Mouse (Mus musculus): ENCODE measurements around the gene Mtmr3.

Mtmr3 gene

GRCm38 (mm10) chr11:4594608-4595500 is at the start of gene Mtmr3:
Gene Mtmr3, minus strand, starts transcription at chr11:4594863.
- peak; percentile 96 for DNase-seq

DNA sequence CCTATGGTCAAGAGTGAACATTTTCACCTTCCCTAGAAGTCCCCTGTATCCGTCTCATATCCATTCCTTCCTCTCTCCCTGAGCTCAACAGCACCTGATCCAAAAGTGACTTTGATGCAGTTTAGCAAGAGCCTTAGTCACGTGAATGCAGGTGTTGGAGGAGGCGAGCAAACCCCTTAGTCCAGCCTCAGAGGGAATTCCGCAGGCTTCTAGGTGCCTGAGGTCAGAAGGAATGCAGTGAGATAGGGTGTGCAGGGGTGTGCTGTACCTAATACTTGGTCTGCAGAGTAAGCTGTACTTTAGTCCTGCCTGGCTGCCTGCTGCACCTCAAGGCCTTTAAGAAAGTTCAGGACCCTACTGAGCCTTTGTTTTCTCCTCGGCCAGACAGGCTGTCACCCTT is 49.1 kb upstream of the Mtmr3 start:
- DNase-seq = no peak

DNA sequence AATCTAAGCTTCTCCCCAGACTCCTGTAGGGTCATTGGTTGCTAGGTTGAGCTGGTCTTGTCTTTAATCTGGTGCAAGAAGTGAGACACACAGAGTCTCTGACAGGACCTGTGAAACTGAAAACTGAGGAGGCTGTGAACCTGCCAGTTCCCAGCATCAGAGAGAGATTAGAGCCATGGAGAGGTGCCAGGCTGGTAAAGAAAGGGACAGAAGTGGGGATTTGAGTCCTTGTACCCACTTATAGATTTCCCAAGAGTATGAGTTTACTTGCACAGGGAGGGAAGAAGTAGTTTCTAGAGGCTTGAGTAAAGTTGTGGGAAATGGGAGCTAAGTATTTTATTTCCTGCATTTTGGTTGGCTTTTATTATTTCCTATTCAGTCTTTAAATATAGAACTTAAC is 46.5 kb upstream of the Mtmr3 start:
- DNase-seq = no peak

DNA sequence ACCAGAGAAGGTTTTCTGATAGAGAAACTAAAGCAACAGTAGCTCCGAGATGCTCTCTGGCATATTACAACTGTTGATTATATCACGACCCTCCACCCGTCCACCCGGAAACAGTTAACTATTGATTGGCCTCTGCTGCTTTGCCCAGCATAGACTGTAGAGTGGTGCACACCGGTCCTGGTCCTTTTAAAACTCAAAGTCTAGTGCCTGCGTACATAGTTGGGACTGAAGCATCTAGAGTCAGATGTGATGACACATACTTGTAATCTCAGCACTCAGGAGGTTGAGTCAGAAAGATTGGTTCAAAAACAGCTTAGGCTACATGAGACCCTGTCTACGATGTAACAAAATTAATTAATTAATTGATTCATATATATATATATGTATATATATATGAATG is 43.6 kb upstream of the Mtmr3 start:
- DNase-seq = no peak

DNA sequence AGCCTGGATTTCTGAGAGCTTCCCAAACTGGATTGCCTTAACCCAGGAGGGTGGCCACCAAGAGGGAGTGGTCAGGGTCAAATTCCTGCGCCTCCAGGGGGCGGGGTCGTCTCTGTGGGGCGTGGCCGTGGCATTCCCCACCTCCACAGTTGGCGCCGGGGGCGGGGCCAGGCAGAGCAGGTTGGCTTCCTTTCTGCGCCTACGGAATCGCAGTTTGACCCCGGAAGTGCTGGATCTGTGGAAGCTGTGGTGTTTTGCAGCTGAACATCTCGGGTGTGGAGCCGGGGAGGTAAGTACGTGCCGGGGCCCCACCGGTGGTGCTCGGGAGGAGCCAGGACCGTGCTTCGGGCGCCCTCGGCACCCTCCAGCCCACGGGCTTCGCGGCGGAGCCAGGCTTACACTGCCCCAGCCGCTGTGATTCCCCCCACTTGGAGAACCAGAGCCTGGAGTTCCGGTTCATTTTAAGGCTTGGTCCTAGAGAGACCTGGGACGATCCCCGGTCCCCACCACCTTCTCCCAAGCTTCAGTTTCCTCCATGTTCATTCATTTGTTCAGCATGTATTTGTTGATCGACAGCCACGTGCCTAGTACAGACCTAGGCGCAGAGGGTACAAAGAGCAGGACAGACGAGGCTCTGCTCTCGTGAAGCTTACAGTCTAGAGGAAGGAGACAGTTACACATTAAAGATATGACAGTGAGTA is 43.0 kb upstream of the Mtmr3 start, which contains the start of gene Ascc2:
TSS of gene Ascc2 (plus strand) at position 214 of the 701 bp plus-strand sequence.
- peak; percentile 99 for DNase-seq

- no peak for DNase-seq
Observed at GRCm38 (mm10) chr11:4636782-4637342, 42.2 kb upstream of the Mtmr3 start.

DNA sequence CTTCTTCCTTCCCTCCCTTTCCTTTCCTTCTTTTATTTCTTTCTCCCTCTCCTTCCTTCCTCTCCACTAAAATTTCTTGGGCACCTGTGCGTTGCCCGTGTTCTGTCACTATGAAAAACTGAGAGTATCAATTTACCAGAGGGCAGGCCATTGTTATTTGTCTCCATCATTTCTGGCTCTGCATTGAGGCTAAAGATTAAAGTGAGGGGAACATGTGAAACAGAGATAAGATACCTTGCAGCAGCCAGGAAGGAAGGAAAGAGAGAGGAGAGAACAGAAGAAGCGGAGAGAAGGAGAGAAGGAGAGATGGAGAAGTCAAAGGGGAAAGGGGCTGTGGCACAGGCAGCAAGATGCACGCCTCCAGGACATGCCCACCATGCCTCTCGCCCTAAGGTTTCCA is 39.7 kb upstream of the Mtmr3 start:
- no peak for DNase-seq

DNA sequence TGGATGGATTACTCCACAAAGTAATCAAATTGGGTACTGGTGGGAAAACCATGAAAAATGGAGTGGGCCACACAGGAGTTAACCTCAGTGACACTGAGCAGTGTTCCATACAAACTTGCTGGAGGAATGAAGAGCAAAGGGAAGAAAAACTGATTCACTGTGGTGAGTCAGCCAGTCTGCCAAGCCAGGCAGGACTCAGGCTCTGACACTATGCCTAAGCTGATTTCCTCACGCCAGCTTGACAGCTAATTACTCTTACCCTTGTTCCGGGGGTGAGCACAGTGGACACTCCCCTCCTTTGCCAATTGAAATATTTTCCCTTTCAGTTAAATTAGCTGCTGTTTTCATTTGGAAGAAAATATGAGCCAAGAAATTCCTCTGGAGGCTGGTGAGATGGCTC is 38.8 kb upstream of the Mtmr3 start:
- no peak for DNase-seq

DNA sequence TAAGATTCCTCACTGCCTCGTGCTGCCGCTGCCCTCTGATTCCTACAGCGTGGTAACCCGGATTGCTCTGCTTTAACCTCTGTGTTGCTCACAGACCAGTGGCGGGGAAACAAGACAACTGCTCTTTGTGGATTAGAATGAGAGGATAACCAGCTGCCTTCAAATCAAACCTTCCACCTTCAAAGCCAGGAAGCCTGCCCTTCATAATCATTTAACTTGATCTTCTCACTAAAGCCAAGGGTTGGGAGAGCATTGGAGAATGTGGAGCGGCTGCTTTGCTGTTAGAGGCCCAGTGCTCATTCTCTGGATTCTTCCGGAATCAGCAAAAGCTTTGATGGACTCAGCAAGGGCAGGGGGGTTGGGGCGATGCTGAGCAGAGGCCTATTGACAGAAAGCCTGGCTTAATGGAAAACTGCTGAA is 35.2 kb upstream of the Mtmr3 start:
- peak; percentile 67 for DNase-seq

DNA sequence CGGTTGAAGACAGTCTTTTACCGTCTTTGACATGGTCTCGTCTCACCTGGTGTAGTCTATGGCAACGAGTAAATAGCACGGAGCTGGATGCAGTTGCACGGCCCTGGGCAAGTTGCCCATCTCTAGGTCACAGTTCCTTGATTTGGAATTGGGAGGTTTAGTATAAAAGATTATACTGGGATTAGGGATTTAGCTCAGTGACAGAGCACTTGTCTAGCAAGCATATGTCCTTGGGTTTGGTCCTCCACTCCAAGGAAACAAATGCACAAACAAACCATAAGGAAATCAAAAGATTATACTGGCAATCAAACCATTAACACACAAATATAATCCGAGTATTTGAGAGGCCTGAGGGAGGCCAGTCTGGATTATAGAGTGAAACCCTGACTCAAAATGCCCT is 33.0 kb upstream of the Mtmr3 start:
- no peak for DNase-seq

DNA sequence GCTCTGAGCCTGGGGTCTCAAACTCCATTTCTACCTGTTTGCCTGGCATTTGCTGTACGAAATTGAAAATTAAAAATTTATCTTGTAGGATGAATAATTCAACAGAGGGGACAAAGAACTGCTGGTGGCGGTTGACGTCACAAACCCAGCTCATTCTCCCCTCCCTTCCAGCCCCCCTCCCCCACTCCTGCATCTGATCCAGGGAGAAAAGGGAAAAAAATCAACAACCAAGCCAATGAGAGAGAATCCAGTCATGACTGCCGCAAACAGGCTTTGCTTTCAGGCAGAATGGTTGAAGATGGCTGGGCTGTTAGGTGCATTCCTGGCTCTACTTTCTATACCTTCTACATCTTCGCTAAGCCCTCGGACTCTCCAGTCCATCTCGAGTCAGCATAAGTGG is 31.3 kb upstream of the Mtmr3 start:
- DNase-seq = no peak

DNA sequence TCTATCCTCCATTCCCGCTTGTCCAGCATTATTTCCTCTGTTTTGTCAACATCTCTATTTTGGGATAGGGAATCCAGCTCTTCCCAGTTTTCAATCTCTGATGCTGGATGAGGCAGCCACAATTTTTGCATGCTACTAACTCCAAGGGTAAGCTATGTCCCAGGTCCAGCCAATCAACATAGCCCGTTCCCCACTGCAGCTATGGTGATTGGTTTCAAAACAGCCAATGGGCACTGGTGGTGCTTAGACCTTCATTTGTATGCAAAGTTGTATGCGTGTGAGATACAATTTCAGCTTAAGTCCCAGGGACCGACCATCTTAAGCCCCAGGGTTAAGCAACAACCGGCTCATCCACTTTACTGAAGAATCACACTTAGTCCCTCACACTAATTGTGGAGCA is 28.3 kb upstream of the Mtmr3 start:
- no peak for DNase-seq

DNA sequence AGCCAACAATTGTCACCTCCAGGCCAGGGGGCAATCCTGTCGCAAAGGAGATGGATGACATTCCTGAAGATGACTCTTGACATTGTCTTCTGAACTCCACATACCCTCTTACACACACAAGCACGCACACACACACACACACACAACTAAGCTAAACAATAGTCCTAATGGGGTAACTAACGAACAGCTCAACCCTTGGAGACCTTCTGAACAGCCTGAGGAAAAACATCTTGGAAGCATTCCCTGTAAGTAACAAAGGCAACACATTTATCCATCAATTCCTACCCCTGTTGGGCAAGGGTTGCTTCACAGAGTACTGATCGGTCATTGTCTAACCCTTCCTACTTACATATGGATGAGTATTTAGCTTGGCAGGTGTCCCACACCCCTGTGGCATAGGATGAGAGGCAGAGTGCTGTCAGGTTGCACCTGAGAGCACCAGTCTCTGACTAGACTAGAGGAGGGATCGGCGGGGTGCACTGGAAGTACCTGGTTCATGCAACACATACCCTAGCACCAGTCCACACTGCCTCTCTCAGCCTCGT is 27.9 kb upstream of the Mtmr3 start:
- no peak for DNase-seq

DNA sequence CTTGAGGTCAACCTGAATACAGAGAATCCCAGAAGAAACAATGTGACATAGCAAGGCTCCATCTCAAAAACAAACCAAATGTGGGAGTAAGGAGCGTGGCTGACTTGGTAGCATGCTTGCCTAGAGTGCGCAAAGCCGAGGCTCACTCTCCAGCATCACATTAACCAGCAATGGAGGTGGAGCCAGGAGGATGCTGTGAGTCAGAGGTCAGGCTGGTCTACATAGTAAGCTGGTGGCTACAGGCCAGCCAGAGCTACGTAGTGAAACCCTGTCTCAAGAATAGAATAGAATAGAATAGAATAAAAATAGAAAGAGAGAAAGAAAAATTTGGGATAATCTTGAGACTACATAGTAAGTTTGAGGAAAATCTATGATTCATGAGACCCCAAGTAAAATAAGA is 27.2 kb upstream of the Mtmr3 start:
- no peak for DNase-seq

GRCm38 (mm10) chr11:4620501-4621108 is 25.9 kb upstream of the Mtmr3 start:
- DNase-seq = no peak

GRCm38 (mm10) chr11:4620017-4620485 is 25.4 kb upstream of the Mtmr3 start, which contains the start of gene Gm11032:
Gene Gm11032, plus strand, starts transcription at chr11:4620067.
- DNase-seq = no peak

GRCm38 (mm10) chr11:4611904-4612303 is 17.2 kb upstream of the Mtmr3 start:
- no peak for DNase-seq

DNA sequence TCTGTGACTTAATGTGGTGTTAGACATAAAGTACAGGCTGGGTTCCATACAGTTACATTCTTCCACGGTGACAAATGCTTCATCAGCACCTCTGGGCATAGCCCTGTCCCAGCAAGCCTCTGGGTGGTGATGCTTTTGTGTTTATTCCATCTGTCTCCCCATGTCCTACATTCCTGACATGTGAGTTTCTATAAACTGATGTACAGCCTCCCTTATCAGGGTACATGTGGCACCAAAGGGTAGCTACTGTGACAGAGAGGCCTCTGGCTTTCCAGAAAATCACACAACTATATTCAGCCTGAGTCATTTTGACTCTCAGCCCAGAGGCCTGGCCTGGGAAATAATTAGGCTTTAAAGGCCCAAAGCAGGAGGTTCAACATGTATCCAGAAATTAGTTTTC is 11.9 kb upstream of the Mtmr3 start:
- DNase-seq = no peak

GRCm38 (mm10) chr11:4605414-4605813 is 10.8 kb upstream of the Mtmr3 start:
- DNase-seq = peak; percentile 63

GRCm38 (mm10) chr11:4604441-4604840 is 9.8 kb upstream of the Mtmr3 start:
- DNase-seq = peak; percentile 30

DNA sequence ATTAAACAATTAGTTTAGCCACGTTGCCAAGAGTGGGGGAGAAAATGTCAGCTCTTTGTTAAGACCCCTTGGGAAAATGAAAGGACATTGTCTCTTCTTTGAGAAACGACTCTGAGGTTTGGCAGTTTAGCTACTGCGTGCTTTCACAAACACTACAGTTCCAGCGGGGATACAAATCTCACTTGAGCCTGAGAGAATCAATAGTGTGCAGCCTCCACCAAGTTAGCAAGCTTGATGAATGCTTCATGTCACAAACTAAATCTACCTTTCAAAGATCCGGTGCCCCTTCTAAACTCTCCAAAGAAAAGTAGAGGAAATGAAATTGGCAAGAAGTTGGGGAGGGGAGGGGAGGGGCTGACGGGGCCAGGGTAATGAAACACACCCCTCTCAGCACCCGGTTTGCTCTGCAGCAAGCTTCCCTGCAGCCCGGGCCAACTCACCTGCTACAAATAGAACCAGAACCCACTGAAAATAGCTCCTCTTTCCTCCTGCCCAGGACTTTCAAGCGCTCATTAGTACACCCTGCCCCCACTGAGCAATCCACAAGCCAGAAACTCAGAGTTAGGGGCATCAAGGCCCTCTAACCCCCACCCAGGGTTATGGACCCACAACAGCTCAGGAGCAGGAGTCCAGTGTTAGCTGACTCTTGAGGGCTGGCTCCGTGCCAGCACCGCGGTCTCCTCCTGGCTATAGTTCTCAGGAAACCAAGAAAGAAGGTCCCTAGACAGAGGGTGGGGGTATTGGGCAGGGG is 8.2 kb upstream of the Mtmr3 start:
- peak; percentile 41 for DNase-seq

- DNase-seq = no peak
Observed at GRCm38 (mm10) chr11:4601890-4602289, 7.2 kb upstream of the Mtmr3 start.
